In genomic region chr5:121966940-121967339, GRCm38 (mm10) we compare ENCODE assay signal across 11 mouse cellular contexts.
DNase-seq lines count a peak whose midpoint lies in the region; ATAC-seq lines count a peak whose summit lies in the region.
"Had no signal": no experiment of that assay in that cellular context is flagged by ENCODE, and none has a peak within 500 bp of the region (broad histone marks: within the 10 kb centered on the region; RNA-seq: fewer than 3 reads in every experiment).

No protein-coding gene starts in this region.

- H3K9me3 ChIP-seq in embryonic facial prominence, embryonic 11.5 days (replicated peaks; ENCODE audit: control insufficient read depth, low read length), result no peaks in the 10 kb centered on the region
- H3K9me3 ChIP-seq in lung, embryonic 16.5 days (ENCODE audit: control insufficient read depth, low read length), result no peaks in the 10 kb centered on the region
- H3K9me3 ChIP-seq: liver, embryonic 15.5 days had no signal

- peak; percentile 35 for DNase-seq in kidney, postnatal 10 days
- DNase-seq in kidney, postnatal 14 days, result no peak
- peak; percentile 80 for DNase-seq in adrenal gland, postnatal 10 days
- DNase-seq in embryonic facial prominence, embryonic 11.5 days (ENCODE audit: low spot score), result peak; percentile 59
- no peak for DNase-seq in right cerebral cortex, postnatal 25 days
- no peak for DNase-seq in layer of hippocampus, postnatal 36 days
- DNase-seq in thymus, postnatal 36 days, result no peak
- DNase-seq: cerebellum, adult 9-10 months had no signal

- no peak overlapping the region for H3K27ac ChIP-seq in embryonic facial prominence, embryonic 11.5 days (replicated peaks; ENCODE audit: low read depth, low read length)
- no peak overlapping the region for H3K27ac ChIP-seq in lung, embryonic 16.5 days (ENCODE audit: low read length)
- H3K27ac ChIP-seq: heart, adult 2 months; liver, embryonic 15.5 days had no signal

- peaks cover 3% of the 10 kb centered on the region for H3K4me1 ChIP-seq in embryonic facial prominence, embryonic 11.5 days (ENCODE audit: control insufficient read depth, insufficient read depth, low read length)
- peaks cover 9% of the 10 kb centered on the region; the same call in 1 of the 2 replicates for H3K4me1 ChIP-seq in lung, embryonic 16.5 days (replicated peaks; ENCODE audit: control insufficient read depth, insufficient read depth, low read length)

- H3K27me3 ChIP-seq in embryonic facial prominence, embryonic 11.5 days (ENCODE audit: control insufficient read depth, insufficient read depth, low read length), result no peaks in the 10 kb centered on the region
- H3K27me3 ChIP-seq in lung, embryonic 16.5 days (ENCODE audit: control insufficient read depth, insufficient read depth, low read depth, low read length), result peaks cover 3% of the 10 kb centered on the region; the same call in 1 of the 2 replicates
- H3K27me3 ChIP-seq: liver, embryonic 15.5 days had no signal

- no peak overlapping the region for H3K9ac ChIP-seq in embryonic facial prominence, embryonic 11.5 days (replicated peaks; ENCODE audit: low read length)
- no peak overlapping the region; the same call in 1 of the 2 replicates for H3K9ac ChIP-seq in lung, embryonic 16.5 days (ENCODE audit: low read length)
- H3K9ac ChIP-seq: liver, embryonic 15.5 days had no signal

- no peak overlapping the region for H3K4me3 ChIP-seq in embryonic facial prominence, embryonic 11.5 days (ENCODE audit: low read depth, low read length)
- H3K4me3 ChIP-seq in lung, embryonic 16.5 days (ENCODE audit: low read length), result no peak overlapping the region
- H3K4me3 ChIP-seq: heart, adult 2 months; liver, embryonic 15.5 days had no signal

- H3K36me3 ChIP-seq in embryonic facial prominence, embryonic 11.5 days (replicated peaks; ENCODE audit: control insufficient read depth, insufficient read depth, low read depth, low read length), result no peaks in the 10 kb centered on the region
- no peaks in the 10 kb centered on the region for H3K36me3 ChIP-seq in lung, embryonic 16.5 days (ENCODE audit: control insufficient read depth, insufficient read depth, low read length)
- H3K36me3 ChIP-seq: liver, embryonic 15.5 days had no signal

- ATAC-seq in embryonic facial prominence, embryonic 11.5 days (replicated peaks; ENCODE audit: insufficient number of reproducible peaks, low FRiP score, low TSS enrichment, low read depth), result no peak
- ATAC-seq in lung, embryonic 16.5 days (ENCODE audit: low read depth), result peak; percentile 56

- no peak overlapping the region for H3K4me2 ChIP-seq in embryonic facial prominence, embryonic 11.5 days (ENCODE audit: low read depth, low read length)
- H3K4me2 ChIP-seq in lung, embryonic 16.5 days (ENCODE audit: low read depth, low read length), result peak overlapping the region; percentile 30; the same call in 1 of the 2 replicates
- H3K4me2 ChIP-seq: liver, embryonic 15.5 days had no signal

- 48% methylated on average over 16 of the region's 16 CpGs for WGBS in embryonic facial prominence, embryonic 11.5 days
- WGBS in lung, embryonic 16.5 days, result 14% methylated on average over 16 of the region's 16 CpGs

Comparison
In these comparisons a context has a peak if more than half of its experiments do, and no peak if none do; other contexts are left out.
1. DNase-seq: peak in kidney, postnatal 10 days (single experiment), adrenal gland, postnatal 10 days (single experiment) and embryonic facial prominence, embryonic 11.5 days (single experiment); none in kidney, postnatal 14 days (single experiment), right cerebral cortex, postnatal 25 days (single experiment), layer of hippocampus, postnatal 36 days (0 of 2) and thymus, postnatal 36 days (0 of 2).